Mouse (Mus musculus): Measurements from ENCODE around the gene Cetn4. TPM values are rescaled to one million over a fixed set of nuclear protein-coding genes. Genes with fewer than 3 reads are reported as not detected.
A peak's percentile ranks its signal among the peaks of the same experiment; 100 is the strongest.

Cetn4 gene
- polyA plus RNA-seq, 1 experiment from 2014 or later, result 2.1 TPM

GRCm38 (mm10) chr3:37299470-37299869 lies 13.0 kb downstream of the Cetn4 start:
- no peaks in the 10 kb centered on the region for H3K9me3 ChIP-seq (replicated peaks)
- H3K4me1 ChIP-seq (replicated peaks), result peaks cover 18% of the 10 kb centered on the region
- H3K4me3 ChIP-seq (replicated peaks), result no peak overlapping the region
- ATAC-seq (ENCODE audit: low read depth) (no peak), DNase-seq (no peak)
- H3K9ac ChIP-seq, result no peak overlapping the region
- H3K27ac ChIP-seq, result no peak overlapping the region
- H3K4me2 ChIP-seq, result no peak overlapping the region
- WGBS (ENCODE audit: insufficient replicate concordance), result 56% methylated on average over 3 of the region's 3 CpGs
- H3K27me3 ChIP-seq, result no peaks in the 10 kb centered on the region
- no peaks in the 10 kb centered on the region for H3K36me3 ChIP-seq

- Histone ChIP-seq H3K36me3 (no peaks in the 10 kb centered on the region), H3K27ac (no peak overlapping the region), H3K9me3 (replicated peaks) (no peaks in the 10 kb centered on the region), H3K4me2 (no peak overlapping the region), H3K27me3 (no peaks in the 10 kb centered on the region), H3K9ac (no peak overlapping the region), H3K4me1 (replicated peaks) (peaks cover 3% of the 10 kb centered on the region; the same call in 1 of the 2 replicates), H3K4me3 (replicated peaks) (no peak overlapping the region)
- 54% methylated on average over 2 of the region's 2 CpGs for WGBS (ENCODE audit: insufficient replicate concordance)
- DNase-seq (no peak), ATAC-seq (ENCODE audit: low read depth) (no peak)
Observed at GRCm38 (mm10) chr3:37292654-37293053, 19.9 kb downstream of the Cetn4 start.

- no peak for ATAC-seq (ENCODE audit: low read depth)
- DNase-seq, result no peak
- 83% methylated on average over 2 of the region's 2 CpGs for WGBS (ENCODE audit: insufficient replicate concordance)
- Histone ChIP-seq H3K4me1 (replicated peaks) (peaks cover 3% of the 10 kb centered on the region; the same call in 1 of the 2 replicates), H3K9ac (no peak overlapping the region), H3K4me3 (replicated peaks) (no peak overlapping the region), H3K9me3 (replicated peaks) (no peaks in the 10 kb centered on the region), H3K27me3 (no peaks in the 10 kb centered on the region), H3K27ac (no peak overlapping the region), H3K4me2 (no peak overlapping the region), H3K36me3 (no peaks in the 10 kb centered on the region)
Observed at GRCm38 (mm10) chr3:37291929-37292328, 20.6 kb downstream of the Cetn4 start.

GRCm38 (mm10) chr3:37290881-37291541 lies 21.5 kb downstream of the Cetn4 start:
- Histone ChIP-seq H3K4me1 (replicated peaks) (peaks cover 3% of the 10 kb centered on the region; the same call in 1 of the 2 replicates), H3K4me3 (replicated peaks) (no peak overlapping the region), H3K27ac (no peak overlapping the region), H3K4me2 (no peak overlapping the region), H3K9me3 (replicated peaks) (no peaks in the 10 kb centered on the region), H3K9ac (no peak overlapping the region), H3K27me3 (no peaks in the 10 kb centered on the region), H3K36me3 (no peaks in the 10 kb centered on the region)
- no peak for DNase-seq
- WGBS (ENCODE audit: insufficient replicate concordance), result 53% methylated on average over 7 of the region's 7 CpGs
- no peak for ATAC-seq (ENCODE audit: low read depth)

- Histone ChIP-seq H3K4me2 (no peak overlapping the region), H3K27ac (no peak overlapping the region), H3K9ac (no peak overlapping the region), H3K36me3 (no peaks in the 10 kb centered on the region), H3K9me3 (replicated peaks) (no peaks in the 10 kb centered on the region), H3K4me1 (replicated peaks) (peaks cover 3% of the 10 kb centered on the region; the same call in 1 of the 2 replicates), H3K27me3 (no peaks in the 10 kb centered on the region), H3K4me3 (replicated peaks) (no peak overlapping the region)
- ATAC-seq (ENCODE audit: low read depth) (no peak), DNase-seq (no peak)
- WGBS (ENCODE audit: insufficient replicate concordance), result 60% methylated on average over 2 of the region's 2 CpGs
Observed at GRCm38 (mm10) chr3:37289237-37289636, 23.3 kb downstream of the Cetn4 start.

- no peaks in the 10 kb centered on the region for H3K27me3 ChIP-seq
- no peak overlapping the region for H3K4me3 ChIP-seq (replicated peaks)
- no peak overlapping the region for H3K4me2 ChIP-seq
- ATAC-seq (ENCODE audit: low read depth) (peak; percentile 77), DNase-seq (no peak)
- H3K9me3 ChIP-seq (replicated peaks), result no peaks in the 10 kb centered on the region
- H3K27ac ChIP-seq, result no peak overlapping the region
- no peak overlapping the region for H3K9ac ChIP-seq
- H3K36me3 ChIP-seq, result no peaks in the 10 kb centered on the region
- peaks cover 23% of the 10 kb centered on the region for H3K4me1 ChIP-seq (replicated peaks)
- WGBS (ENCODE audit: insufficient replicate concordance), result 34% methylated on average over 4 of the region's 4 CpGs
Observed at GRCm38 (mm10) chr3:37283234-37283633, 29.3 kb downstream of the Cetn4 start.

- H3K4me3 ChIP-seq (replicated peaks), result no peak overlapping the region
- WGBS (ENCODE audit: insufficient replicate concordance), result 80% methylated on average over 11 of the region's 11 CpGs
- no peak overlapping the region for H3K27ac ChIP-seq
- H3K27me3 ChIP-seq, result no peaks in the 10 kb centered on the region
- ATAC-seq (ENCODE audit: low read depth) (no peak), DNase-seq (no peak)
- no peaks in the 10 kb centered on the region for H3K36me3 ChIP-seq
- peaks cover 23% of the 10 kb centered on the region for H3K4me1 ChIP-seq (replicated peaks)
- no peak overlapping the region for H3K4me2 ChIP-seq
- no peak overlapping the region for H3K9ac ChIP-seq
- no peaks in the 10 kb centered on the region for H3K9me3 ChIP-seq (replicated peaks)
Observed at GRCm38 (mm10) chr3:37282299-37282922, 30.1 kb downstream of the Cetn4 start.

- H3K4me1 ChIP-seq (replicated peaks), result peaks cover 23% of the 10 kb centered on the region
- no peak overlapping the region for H3K27ac ChIP-seq
- H3K36me3 ChIP-seq, result no peaks in the 10 kb centered on the region
- 26% methylated on average over 8 of the region's 8 CpGs for WGBS (ENCODE audit: insufficient replicate concordance)
- H3K9me3 ChIP-seq (replicated peaks), result no peaks in the 10 kb centered on the region
- DNase-seq (no peak), ATAC-seq (ENCODE audit: low read depth) (no peak)
- no peak overlapping the region for H3K4me2 ChIP-seq
- no peak overlapping the region for H3K4me3 ChIP-seq (replicated peaks)
- no peaks in the 10 kb centered on the region for H3K27me3 ChIP-seq
- no peak overlapping the region for H3K9ac ChIP-seq
Observed at GRCm38 (mm10) chr3:37280871-37281270, 31.6 kb downstream of the Cetn4 start.

- H3K36me3 ChIP-seq, result no peaks in the 10 kb centered on the region
Observed at GRCm38 (mm10) chr3:37280221-37280620, 32.3 kb downstream of the Cetn4 start.

GRCm38 (mm10) chr3:37274661-37275060 lies 37.8 kb downstream of the Cetn4 start:
- Histone ChIP-seq H3K4me2 (peak overlapping the region; percentile 43), H3K27ac (peak overlapping the region; percentile 64; the same call in 1 of the 2 replicates)
- peak; percentile 96 for ATAC-seq (ENCODE audit: low read depth)

More at GRCm38 (mm10) chr3:37280221-37280620, 32.3 kb downstream of the Cetn4 start:
- H3K27me3 ChIP-seq, result no peaks in the 10 kb centered on the region
- H3K9me3 ChIP-seq (replicated peaks), result no peaks in the 10 kb centered on the region
- H3K4me2 ChIP-seq, result no peak overlapping the region
- no peak for ATAC-seq (ENCODE audit: low read depth)
- no peak for DNase-seq
- no peak overlapping the region for H3K27ac ChIP-seq
- no peak overlapping the region for H3K4me3 ChIP-seq (replicated peaks)
- H3K9ac ChIP-seq, result no peak overlapping the region
- peaks cover 23% of the 10 kb centered on the region for H3K4me1 ChIP-seq (replicated peaks)
- WGBS (ENCODE audit: insufficient replicate concordance), result 67% methylated on average over 1 of the region's 1 CpGs

GRCm38 (mm10) chr3:37273092-37273491 lies 39.4 kb downstream of the Cetn4 start:
- H3K9ac ChIP-seq, result no peak overlapping the region
- WGBS (ENCODE audit: insufficient replicate concordance), result 61% methylated on average over 7 of the region's 7 CpGs
- no peak overlapping the region for H3K27ac ChIP-seq
- DNase-seq, result no peak
- ATAC-seq (ENCODE audit: low read depth), result no peak
- H3K4me1 ChIP-seq (replicated peaks), result peaks cover 14% of the 10 kb centered on the region
- no peaks in the 10 kb centered on the region for H3K36me3 ChIP-seq
- no peak overlapping the region for H3K4me3 ChIP-seq (replicated peaks)
- H3K9me3 ChIP-seq (replicated peaks), result no peaks in the 10 kb centered on the region
- H3K4me2 ChIP-seq, result no peak overlapping the region
- 0 out of 2 replicates have a peak, but pooled peaks cover 3% of the 10 kb centered on the region for H3K27me3 ChIP-seq

More at GRCm38 (mm10) chr3:37274661-37275060, 37.8 kb downstream of the Cetn4 start:
- H3K4me1 ChIP-seq (replicated peaks), result peaks cover 14% of the 10 kb centered on the region
- no peak overlapping the region for H3K4me3 ChIP-seq (replicated peaks)
- 0 out of 2 replicates have a peak, but pooled peaks cover 3% of the 10 kb centered on the region for H3K27me3 ChIP-seq
- no peaks in the 10 kb centered on the region for H3K36me3 ChIP-seq
- no peaks in the 10 kb centered on the region for H3K9me3 ChIP-seq (replicated peaks)
- 20% methylated on average over 6 of the region's 6 CpGs for WGBS (ENCODE audit: insufficient replicate concordance)
- DNase-seq, result peak; percentile 55
- H3K9ac ChIP-seq, result no peak overlapping the region; the same call in 1 of the 2 replicates

Data from liver, embryonic 13.5 days (tissue).